Mouse (Mus musculus) E14TG2a.4 (cell line): ENCODE data around the gene Manea.

Experiments
- CTCF ChIP-seq: conservative IDR thresholded peaks from 2 replicates; pipeline ENCODE4 v1.5.1; 2014; ENCODE audit warnings: low read length
- POU5F1 ChIP-seq: IDR thresholded peaks from 2 replicates; pipeline ENCODE4 v1.6.1; 2014; ENCODE audit warnings: low read length, borderline replicate concordance

GRCm38 (mm10) chr4:26338604-26339003 is 8.1 kb downstream of the Manea start:
- TF ChIP-seq CTCF, result no peak
- no peak for TF ChIP-seq POU5F1
